Mouse (Mus musculus) CH12.LX (cell line): ENCODE data around the gene Cdkn1b. TPM values are rescaled to one million over a fixed set of nuclear protein-coding genes. Genes with fewer than 3 reads are reported as not detected.

ENCODE experiments used
- DNase-seq: peaks from one replicate; pipeline ENCODE4 v3.0.0-alpha.2; 2013; ENCODE audit errors: extremely low read depth
- H3K27ac ChIP-seq: 2 replicates; pipeline ENCODE4 v1.5.1; 2012; ENCODE audit warnings: low read depth, mild to moderate bottlenecking, control low read depth, moderate library complexity; ENCODE audit not compliant: insufficient read depth
- H3K27me3 ChIP-seq: replicated peaks from 2 replicates; pipeline ENCODE3; 2012; ENCODE audit warnings: inconsistent platforms
- H3K36me3 ChIP-seq, 2 experiments: replicated peaks in 1 of 2; 2 replicates each; pipeline versions ENCODE3 to v1.6.1; 2012; ENCODE audit warnings: inconsistent platforms in 1 of 2, low read length in 1 of 2, mild to moderate bottlenecking in 1 of 2, mixed read lengths in 1 of 2, moderate library complexity in 1 of 2; ENCODE audit not compliant: control insufficient read depth in 1 of 2, insufficient read depth in 1 of 2
- H3K4me1 ChIP-seq, 2 experiments: 2 replicates each; pipeline ENCODE4 v1.6.1; 2012; ENCODE audit warnings: inconsistent platforms in 1 of 2, moderate library complexity in 1 of 2; ENCODE audit not compliant: insufficient read depth in 2 of 2, control insufficient read depth in 1 of 2
- H3K4me2 ChIP-seq: 2 replicates; pipeline ENCODE4 v1.6.1; 2012; ENCODE audit warnings: low read depth, mild to moderate bottlenecking, control low read depth; ENCODE audit not compliant: poor library complexity, insufficient read depth, severe bottlenecking
- H3K4me3 ChIP-seq, 3 experiments: fragments of 150-350 bp in 1 of 3; sonication (generic) in 1 of 3; replicated peaks in 1 of 3; 2 replicates each; pipeline versions ENCODE3 to v1.5.1; 2011 to 2012; ENCODE audit warnings: low read depth in 2 of 3, low read length in 2 of 3, mild to moderate bottlenecking in 2 of 3, moderate library complexity in 2 of 3, control low read depth in 1 of 3, improper control_type of control experiment in 1 of 3, inconsistent platforms in 1 of 3, mixed read lengths in 1 of 3; ENCODE audit not compliant: poor library complexity in 1 of 3
- H3K79me2 ChIP-seq: replicated peaks from 2 replicates; pipeline ENCODE4 v1.6.1; 2012; ENCODE audit warnings: mild to moderate bottlenecking, moderate library complexity; ENCODE audit not compliant: control insufficient read depth, poor library complexity, insufficient read depth, severe bottlenecking; ENCODE audit errors: extremely low read depth
- H3K9ac ChIP-seq: 2 replicates; pipeline ENCODE4 v1.6.1; 2012; ENCODE audit warnings: low read depth, mild to moderate bottlenecking, control low read depth, moderate library complexity; ENCODE audit not compliant: insufficient read depth
- H3K9me3 ChIP-seq: replicated peaks from 2 replicates; pipeline ENCODE3; 2012; ENCODE audit warnings: low read length, inconsistent platforms, mixed read lengths
- BHLHE40 ChIP-seq: IDR thresholded peaks from 2 replicates; pipeline ENCODE4 v1.6.1; 2011; ENCODE audit warnings: mild to moderate bottlenecking, low read depth, low read length, improper control_type of control experiment
- ELF1 ChIP-seq: IDR thresholded peaks from 2 replicates; pipeline ENCODE4 v1.6.1; 2014; ENCODE audit warnings: low read depth, mild to moderate bottlenecking, inconsistent platforms, low read length, improper control_type of control experiment
- ETS1 ChIP-seq: conservative IDR thresholded peaks from 2 replicates; pipeline ENCODE4 v1.6.1; 2012; ENCODE audit warnings: low read depth, mild to moderate bottlenecking, inconsistent platforms, low read length, improper control_type of control experiment, moderate library complexity
- GABPA ChIP-seq: IDR thresholded peaks from 2 replicates; pipeline ENCODE4 v1.6.1; 2012; ENCODE audit warnings: low read depth, low read length, improper control_type of control experiment, inconsistent platforms; ENCODE audit not compliant: insufficient replicate concordance
- JUND ChIP-seq: conservative IDR thresholded peaks from 2 replicates; pipeline ENCODE4 v1.6.1; 2011; ENCODE audit warnings: low read depth, low read length, improper control_type of control experiment
- MAFK ChIP-seq: IDR thresholded peaks from 2 replicates; pipeline ENCODE4 v1.6.1; 2011; ENCODE audit warnings: low read length, improper control_type of control experiment; ENCODE audit not compliant: insufficient replicate concordance
- MAX ChIP-seq: IDR thresholded peaks from 2 replicates; pipeline ENCODE4 v1.6.1; 2011; ENCODE audit warnings: low read length, improper control_type of control experiment
- MEF2A ChIP-seq: IDR thresholded peaks from 2 replicates; pipeline ENCODE4 v1.6.1; 2014; ENCODE audit warnings: low read depth, mild to moderate bottlenecking, inconsistent platforms, low read length, improper control_type of control experiment, borderline replicate concordance
- MXI1 ChIP-seq: IDR thresholded peaks from 2 replicates; pipeline ENCODE4 v1.6.1; 2011; ENCODE audit warnings: mild to moderate bottlenecking, low read depth, low read length, improper control_type of control experiment
- NRF1 ChIP-seq: IDR thresholded peaks from 2 replicates; pipeline ENCODE4 v1.6.1; 2014; ENCODE audit warnings: low read depth, mild to moderate bottlenecking, inconsistent platforms, low read length, improper control_type of control experiment, moderate library complexity
- TBP ChIP-seq: conservative IDR thresholded peaks from 2 replicates; pipeline ENCODE4 v1.6.1; 2011; ENCODE audit warnings: low read depth, low read length, improper control_type of control experiment
- USF2 ChIP-seq: conservative IDR thresholded peaks from 2 replicates; pipeline ENCODE4 v1.6.1; 2011; ENCODE audit warnings: low read depth, low read length, improper control_type of control experiment
- ZKSCAN1 ChIP-seq: IDR thresholded peaks from 2 replicates; pipeline ENCODE4 v1.6.1; 2012; ENCODE audit warnings: low read depth, inconsistent platforms, low read length, improper control_type of control experiment, borderline replicate concordance
- ZNF384 ChIP-seq: IDR thresholded peaks from 2 replicates; pipeline ENCODE4 v1.6.1; 2012; ENCODE audit warnings: low read depth, low read length, improper control_type of control experiment, inconsistent platforms
- dilution Hi-C: fragments of 300-500 bp; cut with MboI; formaldehyde crosslinking; loops from 2 replicates; pipeline ENCODE4 v1.14.3; 2020; ENCODE audit warnings: low sequenced_read_pairs; ENCODE audit not compliant: extremely low pct_unique_long_range_greater_than_20kb, extremely low pct_ligation_motif_present
- in situ Hi-C: fragments of 300-500 bp; cut with MboI; formaldehyde crosslinking; loops from 3 replicates; pipeline ENCODE4 v1.14.3; 2019; ENCODE audit warnings: low sequenced_read_pairs, low pct_ligation_motif_present, low pct_unique_long_range_greater_than_20kb, mixed read lengths
- polyA plus RNA-seq: library from polyadenylated mRNA; unstranded; fragments of >175 nt; gene quantifications from 2 replicates; pipeline ENCODE4 v1.2.1, GENCODE M21; 2012; ENCODE audit warnings: low read depth; ENCODE audit not compliant: insufficient read length
- total RNA-seq, 2 experiments: library from RNA; depleted of rRNA; stranded (reverse); fragments of 300-350 nt in 1 of 2; fragments of >200 nt in 1 of 2; gene quantifications; 2 replicates each; pipeline ENCODE4 v1.2.3; 2012 to 2014

Cdkn1b gene
- total and polyA plus RNA-seq, 3 experiments, result 19.2 to 23.5 (median 20.9) TPM

GRCm38 (mm10) chr6:134961858-134962517 is 41.8 kb downstream of the Cdkn1b start:
- H3K79me2 ChIP-seq, result no peaks in the 10 kb centered on the region
- DNase-seq, result no peak
- peaks cover 0 to 7% of the 10 kb centered on the region in 2 experiments; a peak in 2 of 4 replicates for H3K4me1 ChIP-seq
- H3K27ac ChIP-seq, result no peak overlapping the region
- in situ Hi-C loops, result no loop called here
- no peak overlapping the region for H3K9ac ChIP-seq
- dilution Hi-C loops, result no loop called here
- H3K4me3 ChIP-seq, result no peak overlapping the region
- no peak overlapping the region for H3K4me2 ChIP-seq
- no peaks in the 10 kb centered on the region for H3K27me3 ChIP-seq
- TF ChIP-seq ZKSCAN1 (no peak), MAX (no peak), ELF1 (no peak), BHLHE40 (no peak), NRF1 (no peak), ETS1 (no peak), MAFK (no peak), GABPA (no peak), JUND (no peak), TBP (no peak), ZNF384 (no peak), MXI1 (no peak)
- peaks cover 7% of the 10 kb centered on the region for H3K9me3 ChIP-seq
- H3K36me3 ChIP-seq, result peaks cover 3 to 20% of the 10 kb centered on the region in 2 experiments

GRCm38 (mm10) chr6:134962518-134962893 is 42.3 kb downstream of the Cdkn1b start:
- Histone ChIP-seq H3K36me3 (peaks cover 3 to 16% of the 10 kb centered on the region in 2 experiments), H3K4me3 (no peak overlapping the region), H3K9ac (no peak overlapping the region), H3K27ac (no peak overlapping the region), H3K27me3 (no peaks in the 10 kb centered on the region), H3K4me1 (peaks cover 0 to 7% of the 10 kb centered on the region in 2 experiments; a peak in 2 of 4 replicates), H3K4me2 (no peak overlapping the region), H3K79me2 (no peaks in the 10 kb centered on the region), H3K9me3 (peaks cover 7% of the 10 kb centered on the region)
- in situ Hi-C loops, result no loop called here
- no peak for DNase-seq
- dilution Hi-C loops, result no loop called here
- no peak for TF ChIP-seq GABPA
- no peak for TF ChIP-seq NRF1
- no peak for TF ChIP-seq MEF2A
- TF ChIP-seq USF2, result no peak
- TF ChIP-seq ZKSCAN1, result no peak
